Mouse (Mus musculus) liver, postnatal 0 days (tissue): Measurements from ENCODE around the gene Gm20388. TPM values are rescaled to one million over a fixed set of nuclear protein-coding genes. Genes with fewer than 3 reads are reported as not detected.

Experiments
- ATAC-seq: fragments of 200-750 bp; cut with Nextera tagmentation; 2 replicates; pipeline ENCODE4 v1.8.0; 2017; ENCODE audit warnings: mild to moderate bottlenecking, moderate library complexity
- DNase-seq: peaks from one replicate; pipeline ENCODE4 v3.0.0-alpha.2; 2016
- H3K27ac ChIP-seq: fragments of 300-500 bp; sonication (generic); 2 replicates; pipeline ENCODE4 v1.5.1; 2014; ENCODE audit warnings: antibody characterized with exemption, moderate library complexity, mild to moderate bottlenecking, low read depth
- H3K27me3 ChIP-seq: fragments of 300-500 bp; sonication (generic); 2 replicates; pipeline ENCODE4 v1.6.1; 2014; ENCODE audit warnings: low read length, control low read depth, mixed read lengths; ENCODE audit not compliant: insufficient read depth
- H3K36me3 ChIP-seq: fragments of 300-500 bp; sonication (generic); replicated peaks from 2 replicates; pipeline ENCODE4 v1.6.1; 2014; ENCODE audit warnings: mild to moderate bottlenecking, control low read depth, low read length, moderate library complexity, mixed read lengths; ENCODE audit not compliant: insufficient read depth
- H3K4me1 ChIP-seq: fragments of 300-500 bp; sonication (generic); 2 replicates; pipeline ENCODE4 v1.6.1; 2014; ENCODE audit warnings: antibody characterized with exemption, mild to moderate bottlenecking, control low read depth; ENCODE audit not compliant: insufficient read depth
- H3K4me2 ChIP-seq: fragments of 300-500 bp; sonication (generic); 2 replicates; pipeline ENCODE4 v1.6.1; 2014; ENCODE audit warnings: low read depth, mild to moderate bottlenecking, low read length, moderate library complexity, mixed read lengths
- H3K4me3 ChIP-seq: fragments of 300-500 bp; sonication (generic); 2 replicates; pipeline ENCODE4 v1.5.1; 2014; ENCODE audit warnings: low read depth, low read length
- H3K9ac ChIP-seq: fragments of 300-500 bp; sonication (generic); replicated peaks from 2 replicates; pipeline ENCODE4 v1.6.1; 2014; ENCODE audit warnings: mild to moderate bottlenecking, moderate library complexity
- H3K9me3 ChIP-seq: fragments of 300-500 bp; sonication (generic); 2 replicates; pipeline ENCODE4 v1.6.1; 2016; ENCODE audit warnings: mild to moderate bottlenecking, control low read depth, low read length, mixed read lengths
- CTCF ChIP-seq: sonication (generic); IDR thresholded peaks from 2 replicates; pipeline ENCODE4 v1.5.1; 2016; ENCODE audit warnings: antibody characterized with exemption, low read depth
- EP300 ChIP-seq: IDR thresholded peaks from 2 replicates; pipeline ENCODE4 v1.6.1; 2016; ENCODE audit warnings: antibody characterized with exemption, low read depth, mild to moderate bottlenecking
- WGBS: fragments of 180-500 bp; shearing (Covaris S2); extraction: QIAGEN DNeasy Blood & Tissue Kit; methylation state at CpG from one replicate; pipeline ENCODE4 v1.1.7; 2014; ENCODE audit not compliant: insufficient replicate concordance; 5-methylcytosine and 5-hydroxymethylcytosine counted together
- polyA plus RNA-seq: library from polyadenylated mRNA; unstranded; fragments of >200 nt; fragmentation: Nextera tagmentation; extraction: Ambion mirVana; gene quantifications from 2 replicates; pipeline ENCODE4 v1.2.1, GENCODE M21; 2015

The Gm20388 gene
- polyA plus RNA-seq, 1 experiment from 2014 or later = not detected

DNA sequence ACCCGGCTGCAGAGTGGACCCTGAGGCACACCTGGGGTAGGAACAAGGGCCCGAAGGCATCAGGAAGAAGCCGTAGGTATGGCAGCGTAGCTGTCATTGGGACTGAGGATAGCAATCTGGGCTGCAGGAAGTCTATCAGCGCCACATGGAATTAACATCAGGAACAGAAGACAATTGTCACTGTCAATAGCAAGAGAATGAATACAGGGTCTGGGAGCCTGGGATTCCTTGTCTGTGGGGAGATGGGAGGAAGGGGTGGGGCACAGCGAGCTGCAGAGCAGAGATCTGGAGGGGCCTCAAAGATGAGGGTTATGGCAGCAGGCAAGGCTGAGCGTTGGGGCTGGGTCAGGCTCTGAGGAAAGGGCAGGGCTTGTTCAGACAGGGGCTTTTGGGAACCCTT lies 903.2 kb downstream of the Gm20388 start:
- no peak overlapping the region for H3K4me2 ChIP-seq
- TF ChIP-seq EP300 (no peak), CTCF (no peak)
- H3K4me3 ChIP-seq = no peak overlapping the region
- no peaks in the 10 kb centered on the region for H3K9me3 ChIP-seq
- peaks cover 2% of the 10 kb centered on the region; the same call in 1 of the 2 replicates for H3K27me3 ChIP-seq
- 78% methylated on average over 7 of the region's 7 CpGs for WGBS
- no peaks in the 10 kb centered on the region for H3K4me1 ChIP-seq
- ATAC-seq (no peak), DNase-seq (no peak)
- H3K9ac ChIP-seq = no peak overlapping the region
- no peaks in the 10 kb centered on the region for H3K36me3 ChIP-seq
- no peak overlapping the region for H3K27ac ChIP-seq

DNA sequence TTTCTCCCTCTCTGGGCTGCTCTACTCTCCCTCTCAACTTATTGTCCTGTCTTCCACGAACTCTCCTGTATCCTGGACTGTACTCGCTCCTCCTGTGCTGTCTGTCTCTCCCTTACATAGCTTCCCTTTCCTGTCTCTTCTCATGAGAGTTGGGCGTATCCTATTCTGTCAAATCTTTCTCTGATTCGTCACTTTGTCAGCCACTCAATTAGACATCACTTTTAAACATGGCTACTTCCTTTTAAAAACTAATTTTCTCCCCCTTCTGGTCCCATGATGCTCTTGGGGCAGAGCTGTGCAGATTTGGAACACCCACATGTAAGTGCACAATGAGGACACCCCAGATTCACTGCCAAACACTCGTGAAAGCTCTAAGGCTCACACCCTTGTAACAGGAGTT lies 905.7 kb downstream of the Gm20388 start:
- Histone ChIP-seq H3K36me3 (no peaks in the 10 kb centered on the region), H3K27ac (no peak overlapping the region), H3K4me3 (no peak overlapping the region), H3K4me1 (peaks cover 4% of the 10 kb centered on the region; the same call in 1 of the 2 replicates), H3K4me2 (no peak overlapping the region), H3K9ac (no peak overlapping the region), H3K27me3 (no peaks in the 10 kb centered on the region), H3K9me3 (no peaks in the 10 kb centered on the region)
- TF ChIP-seq CTCF (no peak), EP300 (no peak)
- DNase-seq (no peak), ATAC-seq (no peak)
- 62% methylated on average over 5 of the region's 5 CpGs for WGBS

- H3K4me3 ChIP-seq = no peak overlapping the region
- ATAC-seq = no peak
- H3K4me1 ChIP-seq = peaks cover 4% of the 10 kb centered on the region; the same call in 1 of the 2 replicates
- no peak for DNase-seq
- H3K9me3 ChIP-seq = 0 out of 2 replicates have a peak, but pooled peaks cover 3% of the 10 kb centered on the region
- H3K36me3 ChIP-seq = no peaks in the 10 kb centered on the region
- H3K27me3 ChIP-seq = no peaks in the 10 kb centered on the region
- no peak overlapping the region for H3K9ac ChIP-seq
- no peak overlapping the region for H3K4me2 ChIP-seq
- TF ChIP-seq EP300 (no peak), CTCF (no peak)
- H3K27ac ChIP-seq = no peak overlapping the region
These were observed 909.3 kb downstream of the Gm20388 start for GRCm38 (mm10) chr8:120819906-120820305.

- ATAC-seq (peak; percentile 17; the same call in 1 of the 2 replicates), DNase-seq (peak; percentile 70)
- Histone ChIP-seq H3K9ac (no peak overlapping the region), H3K4me1 (peaks cover 4% of the 10 kb centered on the region; the same call in 1 of the 2 replicates), H3K9me3 (0 out of 2 replicates have a peak, but pooled peaks cover 3% of the 10 kb centered on the region), H3K4me3 (no peak overlapping the region), H3K27ac (no peak overlapping the region), H3K27me3 (no peaks in the 10 kb centered on the region), H3K4me2 (no peak overlapping the region), H3K36me3 (no peaks in the 10 kb centered on the region)
- no peak for TF ChIP-seq EP300
- TF ChIP-seq CTCF = peak; percentile 78
- 30% methylated on average over 9 of the region's 9 CpGs for WGBS
These were observed 910.9 kb downstream of the Gm20388 start for GRCm38 (mm10) chr8:120821399-120822170.

DNA sequence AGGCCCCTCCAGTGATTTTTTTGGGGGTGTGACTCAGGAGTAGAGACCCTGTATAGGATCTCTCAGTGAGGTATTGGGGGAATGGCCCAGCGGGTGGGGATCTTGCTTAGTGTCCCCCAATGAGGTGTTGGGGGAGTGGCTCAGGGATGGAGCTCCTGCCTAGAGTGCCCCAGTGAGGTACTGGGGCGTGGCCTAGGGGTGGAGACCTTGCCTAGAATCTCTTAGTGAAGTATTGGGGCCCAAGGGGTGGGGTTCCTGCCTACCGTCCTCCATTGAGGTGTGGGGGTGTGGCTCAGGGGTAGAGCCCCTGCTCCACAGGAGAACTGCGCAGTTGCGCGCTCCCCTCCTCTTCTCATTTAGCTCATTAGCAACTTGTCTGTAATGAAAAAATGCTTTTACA lies 912.7 kb downstream of the Gm20388 start:
- Histone ChIP-seq H3K9ac (no peak overlapping the region), H3K27ac (no peak overlapping the region), H3K4me1 (peaks cover 4% of the 10 kb centered on the region; the same call in 1 of the 2 replicates), H3K4me3 (no peak overlapping the region), H3K27me3 (no peaks in the 10 kb centered on the region), H3K36me3 (no peaks in the 10 kb centered on the region), H3K4me2 (no peak overlapping the region), H3K9me3 (0 out of 2 replicates have a peak, but pooled peaks cover 3% of the 10 kb centered on the region)
- DNase-seq = no peak
- 68% methylated on average over 6 of the region's 6 CpGs for WGBS
- no peak for ATAC-seq
- TF ChIP-seq EP300 (no peak), CTCF (no peak)

- TF ChIP-seq CTCF (peak; percentile 27), EP300 (no peak)
- 0 out of 2 replicates have a peak, but pooled peaks cover 5% of the 10 kb centered on the region for H3K27me3 ChIP-seq
- DNase-seq (no peak), ATAC-seq (no peak)
- WGBS = 66% methylated on average over 8 of the region's 8 CpGs
- 0 out of 2 replicates have a peak, but pooled peaks cover 3% of the 10 kb centered on the region for H3K9me3 ChIP-seq
- no peak overlapping the region for H3K4me2 ChIP-seq
- H3K4me3 ChIP-seq = no peak overlapping the region
- no peaks in the 10 kb centered on the region for H3K36me3 ChIP-seq
- no peak overlapping the region for H3K27ac ChIP-seq
- no peak overlapping the region for H3K9ac ChIP-seq
- peaks cover 4% of the 10 kb centered on the region; the same call in 1 of the 2 replicates for H3K4me1 ChIP-seq
These were observed 913.2 kb downstream of the Gm20388 start for GRCm38 (mm10) chr8:120823887-120824286.
